Mouse (Mus musculus): Measurements from ENCODE around the gene Zfp938. TPM values are rescaled to one million over a fixed set of nuclear protein-coding genes. Genes with fewer than 3 reads are reported as not detected.

The Zfp938 gene
- total RNA-seq (2015; ENCODE audit: low replicate concordance) (1.7 TPM in 1 of 2 replicates, not detected in the other), total RNA-seq (2017; ENCODE audit: low replicate concordance) (not detected in 2 replicates)

- 0 out of 2 replicates have a peak, but pooled peaks have one; percentile 49 for ATAC-seq (replicated peaks; ENCODE audit: low FRiP score, poor library complexity, severe bottlenecking)
Observed at GRCm38 (mm10) chr10:82240742-82241400, at the start of gene Zfp938. Gene Zfp938 (minus strand): TSS chr10:82241280.

GRCm38 (mm10) chr10:82257331-82257730 is 16.3 kb upstream of the Zfp938 start:
- ATAC-seq (replicated peaks; ENCODE audit: low FRiP score, poor library complexity, severe bottlenecking): no peak

GRCm38 (mm10) chr10:82245021-82245420 is 3.9 kb upstream of the Zfp938 start:
- ATAC-seq (replicated peaks; ENCODE audit: low FRiP score, poor library complexity, severe bottlenecking): no peak

GRCm38 (mm10) chr10:82241401-82241788 is 315 bp upstream of the Zfp938 start:
- ATAC-seq (replicated peaks; ENCODE audit: low FRiP score, poor library complexity, severe bottlenecking): no peak

- no peak for ATAC-seq (replicated peaks; ENCODE audit: low FRiP score, poor library complexity, severe bottlenecking)
Observed at GRCm38 (mm10) chr10:82178257-82179064, 62.6 kb downstream of the Zfp938 start.

Other genes starting within 250 kb of the Zfp938 start
- 11.3 TPM in 1 of 2 replicates, not detected in the other for gene Zfp873, start 193.2 kb downstream of the Zfp938 start, total RNA-seq (2015; ENCODE audit: low replicate concordance)
- gene Zfp873, start 193.2 kb downstream of the Zfp938 start, total RNA-seq (2017; ENCODE audit: low replicate concordance): 1.6 and 1.8 TPM in 2 replicates
- 1.8 TPM in 1 of 2 replicates, not detected in the other for gene BC024063, start 157.9 kb downstream of the Zfp938 start, total RNA-seq (2015; ENCODE audit: low replicate concordance)
- gene BC024063, start 157.9 kb downstream of the Zfp938 start, total RNA-seq (2017; ENCODE audit: low replicate concordance): 0.77 TPM in 1 of 2 replicates, not detected in the other
- 1.1 TPM in 1 of 2 replicates, not detected in the other for gene AU041133, start 113.3 kb downstream of the Zfp938 start, total RNA-seq (2015; ENCODE audit: low replicate concordance)
- 4.2 TPM in 1 of 2 replicates, not detected in the other for gene AU041133, start 113.3 kb downstream of the Zfp938 start, total RNA-seq (2017; ENCODE audit: low replicate concordance)
- not detected in 2 replicates for gene 4932415D10Rik, start 75.3 kb upstream of the Zfp938 start, total RNA-seq (2015; ENCODE audit: low replicate concordance)
- gene 4932415D10Rik, start 75.3 kb upstream of the Zfp938 start, total RNA-seq (2017; ENCODE audit: low replicate concordance): not detected in 2 replicates
- gene Gm4924, start 113.0 kb upstream of the Zfp938 start, total RNA-seq (2015; ENCODE audit: low replicate concordance): not detected in 2 replicates
- 0.90 TPM in 1 of 2 replicates, not detected in the other for gene Gm4924, start 113.0 kb upstream of the Zfp938 start, total RNA-seq (2017; ENCODE audit: low replicate concordance)